Mouse (Mus musculus): ENCODE results near the gene Nfkb1.
A peak's percentile ranks its signal among the peaks of the same experiment; 100 is the strongest.

- TF ChIP-seq EP300 (IDR thresholded peaks at IDR 0.05) (peak; percentile 77), CTCF (IDR thresholded peaks at IDR 0.05) (no peak)
Measured at GRCm38 (mm10) chr3:135573051-135573450, 118.3 kb downstream of the Nfkb1 start.
